Mouse (Mus musculus) cerebellum, postnatal 25 days (tissue): Measurements from ENCODE around the gene Mdfi.
"Not testable (repeated sequence)": the region's sequence is repeated elsewhere in the genome, so short reads cannot be mapped to it uniquely, and the experiment has no call there.

ENCODE experiments used
- DNase-seq, 2 experiments: peaks; one replicate each; pipeline ENCODE4 v3.0.0; 2021; ENCODE audit warnings: mixed read lengths in 2 of 2

Mdfi gene

DNA sequence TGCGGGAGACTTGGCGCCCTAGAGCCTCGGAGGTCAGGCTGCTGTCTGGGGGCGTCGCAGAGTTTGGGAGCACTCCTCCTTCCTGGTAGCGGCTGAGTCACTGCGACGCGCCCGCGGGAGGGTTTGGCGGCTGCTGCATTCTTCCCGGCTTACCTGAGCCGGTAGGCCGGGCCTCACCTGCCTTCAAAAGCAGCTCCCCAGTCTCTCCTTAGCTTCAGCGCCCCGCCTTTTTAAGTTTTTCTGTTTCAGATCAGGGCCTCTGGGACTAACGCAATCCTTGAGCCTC, at the start of gene Mdfi:
Gene Mdfi, minus strand, starts transcription at position 210 of the 286 bp plus-strand sequence.
- DNase-seq, result no peak

DNA sequence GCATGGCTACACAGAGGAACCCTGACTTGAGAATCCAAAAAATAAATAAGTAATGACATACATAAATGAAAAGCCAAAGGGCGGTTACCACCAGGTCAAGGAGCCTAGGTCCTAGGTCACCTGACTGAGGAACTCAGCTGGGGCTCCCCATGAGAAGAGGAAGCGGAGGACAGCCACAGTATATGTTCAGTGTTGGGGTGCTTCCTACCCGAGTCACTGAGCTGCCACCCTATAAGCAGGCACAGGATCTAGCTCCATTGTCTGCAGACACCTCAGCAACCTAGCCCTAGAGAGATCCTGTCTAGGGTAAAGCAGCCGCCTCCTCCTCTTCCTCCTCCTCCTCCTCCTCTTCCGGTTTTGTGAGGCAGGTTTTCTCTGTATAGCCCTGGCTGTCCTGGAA, 48.6 kb upstream of the Mdfi start:
- DNase-seq, result no peak

DNA sequence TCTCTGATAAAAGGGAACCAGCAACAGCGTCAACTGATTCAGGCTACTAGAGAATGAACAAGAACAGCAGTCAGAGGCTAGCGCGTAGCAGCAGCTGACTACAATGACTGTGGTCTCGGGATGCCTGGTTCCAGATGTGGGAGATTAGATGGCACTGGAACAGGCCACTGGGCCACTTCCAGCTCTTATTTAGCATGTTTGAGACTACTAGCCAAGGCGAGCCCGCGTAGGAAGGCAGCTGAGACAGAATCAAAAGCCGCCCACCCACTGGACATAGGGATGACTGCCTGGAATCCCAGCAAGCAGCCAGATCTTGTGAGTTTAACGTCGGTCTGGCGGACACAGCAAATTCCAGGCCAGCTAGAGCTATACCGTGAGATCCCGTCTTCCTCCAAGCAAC, 46.8 kb upstream of the Mdfi start:
- DNase-seq, result no peak

DNA sequence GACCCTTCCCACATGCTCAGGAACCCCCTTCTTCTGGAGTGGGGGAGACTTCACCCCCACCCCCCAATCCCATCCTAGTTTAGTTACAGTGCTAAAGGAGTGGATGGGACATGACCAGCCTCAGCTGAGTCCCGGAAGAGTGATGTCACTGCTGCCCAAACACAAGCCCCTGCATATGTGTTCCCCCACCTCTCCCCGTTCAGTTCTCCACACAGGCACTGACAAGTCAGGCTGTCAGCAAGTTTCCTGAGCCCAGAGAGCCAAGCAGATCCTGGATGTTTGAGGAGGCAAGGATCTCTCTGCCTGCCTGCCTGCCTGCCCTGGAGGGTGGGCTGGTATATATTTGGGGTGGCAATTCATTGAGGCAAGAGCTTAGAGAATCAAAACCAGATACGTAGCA, 44.7 kb upstream of the Mdfi start:
- DNase-seq, result no peak

DNA sequence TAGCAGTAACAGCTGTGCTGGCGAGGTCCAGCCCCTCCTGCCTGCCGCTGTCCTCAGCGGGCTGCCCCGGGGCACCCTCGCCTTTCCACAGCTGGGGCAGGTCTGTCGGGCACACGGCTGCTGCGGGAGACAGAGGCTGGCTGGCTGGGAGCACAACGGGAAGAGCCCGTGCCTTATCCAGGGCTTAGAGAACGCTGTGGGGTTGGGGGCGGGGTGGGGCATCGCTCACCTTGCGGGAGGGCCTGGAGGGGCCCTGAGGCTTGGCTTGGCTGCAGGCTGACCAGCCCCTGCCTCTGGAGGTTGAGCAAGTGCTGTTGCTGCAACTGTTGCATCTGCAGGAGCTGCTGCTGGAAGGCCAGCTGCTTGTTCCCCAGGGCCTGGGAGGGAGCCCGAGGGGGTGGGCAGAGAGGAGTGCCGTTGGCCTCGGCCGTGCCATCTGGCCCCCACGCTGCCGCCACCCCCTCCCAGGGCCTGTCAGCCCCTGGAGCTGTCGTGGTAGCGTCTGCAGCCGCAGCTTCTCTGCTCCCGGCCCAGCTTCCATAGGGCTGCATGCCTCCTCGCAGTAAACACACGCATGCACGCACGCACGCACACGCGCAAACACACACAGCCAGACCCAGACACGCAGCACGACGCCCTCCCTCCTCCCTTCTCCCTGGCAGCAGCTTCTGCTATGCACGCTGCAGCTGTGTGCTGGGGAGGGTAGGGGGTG, 44.0 kb upstream of the Mdfi start:
- DNase-seq, result peak; percentile 65 to 74

DNA sequence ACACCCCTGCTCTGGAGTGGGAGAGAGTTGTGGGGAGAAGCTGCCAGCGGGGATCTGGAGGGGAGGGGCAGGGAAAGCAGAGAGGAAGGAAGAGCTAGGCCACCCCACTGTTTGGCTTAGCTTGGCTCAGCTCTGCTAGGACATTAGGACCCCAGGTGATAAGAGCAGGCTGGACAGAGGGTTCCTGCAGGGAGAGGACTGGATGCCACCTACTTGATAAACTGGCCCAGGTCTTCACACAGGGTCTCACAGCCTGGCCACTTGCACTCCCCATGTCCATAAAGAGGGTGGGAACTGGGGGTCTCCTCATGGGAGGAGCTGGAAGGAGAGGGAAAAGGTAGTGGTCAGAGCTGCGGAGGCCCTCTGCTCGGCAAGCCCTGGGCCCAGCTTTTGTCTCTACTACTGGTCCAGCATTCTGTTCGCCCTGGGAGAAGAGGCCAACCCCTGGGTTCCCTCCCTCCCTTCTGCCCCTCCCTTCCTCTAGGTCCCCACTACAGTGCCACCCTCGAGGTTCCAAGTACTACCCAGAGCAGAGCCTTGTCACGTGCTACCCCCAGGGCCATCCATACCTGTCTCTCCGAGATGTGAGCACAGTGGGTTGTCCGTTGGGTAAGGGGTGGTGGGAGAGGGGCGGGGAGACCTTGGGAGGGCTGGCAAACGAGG, 43.4 kb upstream of the Mdfi start:
- no peak for DNase-seq

DNA sequence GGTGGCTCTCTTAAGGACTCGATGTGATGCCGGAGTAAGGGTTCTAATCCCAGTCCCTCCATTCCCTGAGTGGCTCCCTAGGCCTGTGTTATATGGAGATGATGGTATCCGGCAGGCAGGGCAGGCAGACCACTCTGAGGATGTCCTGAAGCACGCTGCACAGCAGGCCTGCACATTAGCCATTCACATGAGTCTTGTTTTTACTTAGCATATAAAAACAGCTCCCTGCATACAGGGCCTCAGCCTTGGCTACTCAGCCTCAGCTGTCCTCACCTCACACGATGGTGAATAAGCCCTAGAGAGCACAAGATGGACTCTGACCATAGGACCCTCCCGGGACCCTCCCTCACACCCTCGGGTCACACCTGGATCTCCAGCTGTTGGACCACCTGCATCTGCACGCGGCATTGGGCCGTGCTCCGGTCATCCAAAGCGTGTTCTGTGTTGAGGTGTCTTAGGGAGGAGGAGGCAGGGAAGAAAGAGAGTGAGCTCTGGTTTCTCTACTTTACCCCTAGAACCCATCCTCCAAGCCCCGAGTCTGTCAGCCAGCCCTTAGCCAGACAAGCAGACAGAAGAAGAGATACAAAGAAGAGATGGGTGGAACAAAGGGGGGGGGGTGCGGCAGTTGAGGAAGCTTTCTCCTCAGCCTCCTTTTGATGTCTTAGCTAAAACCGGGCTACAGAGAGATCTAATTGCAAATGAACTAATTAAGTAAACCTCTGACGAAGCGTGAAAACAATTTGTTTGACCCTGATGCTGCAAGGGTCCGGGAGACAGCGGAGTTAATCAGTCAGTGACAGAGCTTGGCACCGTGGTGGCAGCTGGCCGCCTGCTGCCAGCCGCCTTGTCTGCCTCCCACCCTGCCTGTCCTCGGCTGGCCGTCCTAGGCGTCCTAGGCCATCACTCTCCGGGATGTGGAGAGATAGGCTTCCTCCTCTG, 42.6 kb upstream of the Mdfi start:
- DNase-seq, result no peak

DNA sequence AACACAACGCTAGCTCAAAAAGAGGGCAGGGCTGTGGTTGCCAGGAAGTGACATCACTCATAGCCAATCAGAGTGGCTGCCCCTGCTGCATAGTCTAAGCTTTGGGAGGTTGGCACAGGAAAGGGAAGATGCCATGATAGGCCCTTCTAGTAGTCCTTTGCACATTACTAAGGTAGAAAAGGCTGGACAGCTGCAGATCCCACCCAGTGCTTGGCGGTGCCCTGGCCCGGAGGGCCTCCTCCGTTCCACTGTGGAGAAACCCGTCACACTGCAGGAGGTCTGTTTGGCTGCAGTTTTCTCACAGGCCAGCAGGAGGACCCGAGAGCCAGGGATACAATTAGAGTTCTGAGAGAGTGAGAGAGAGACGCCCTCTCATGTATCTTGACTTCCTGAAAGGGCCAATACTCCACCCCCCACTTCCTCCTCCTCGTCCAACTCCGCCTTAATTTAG, 38.9 kb upstream of the Mdfi start:
- peak; percentile 84 to 86 for DNase-seq

DNA sequence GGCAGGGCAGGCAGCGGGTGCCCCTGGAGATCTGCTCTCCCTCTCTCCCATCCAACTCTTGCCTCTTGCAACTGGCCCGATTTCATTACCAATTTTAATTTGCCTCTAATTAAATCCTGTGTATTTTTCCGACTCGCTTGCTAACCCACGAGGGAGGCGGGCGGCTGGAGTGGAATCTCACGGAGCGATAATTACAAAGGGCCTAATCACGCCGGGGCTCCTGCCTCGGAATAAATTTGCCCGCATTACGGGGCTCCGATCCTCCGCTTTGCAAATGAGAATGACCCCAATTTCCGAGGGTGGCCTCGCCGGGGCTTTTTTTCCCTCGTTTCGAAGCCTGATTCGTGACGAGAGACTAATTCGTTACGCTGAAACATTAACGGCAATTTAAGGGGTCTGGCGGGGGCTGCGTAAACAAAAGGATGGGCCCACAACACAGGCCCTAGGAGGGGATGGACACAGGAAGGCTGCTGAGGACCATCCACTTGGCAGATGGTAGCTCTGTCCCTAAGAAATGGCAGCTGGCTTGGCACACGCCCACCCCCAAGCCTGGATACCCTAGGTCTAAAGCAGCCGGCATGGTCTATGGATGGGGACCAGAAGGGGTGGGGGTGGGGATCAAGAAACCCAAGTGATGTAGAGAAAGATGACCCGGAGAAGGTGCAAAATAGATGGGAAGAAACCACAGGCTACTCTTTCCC, 38.0 kb upstream of the Mdfi start:
- no peak for DNase-seq

DNA sequence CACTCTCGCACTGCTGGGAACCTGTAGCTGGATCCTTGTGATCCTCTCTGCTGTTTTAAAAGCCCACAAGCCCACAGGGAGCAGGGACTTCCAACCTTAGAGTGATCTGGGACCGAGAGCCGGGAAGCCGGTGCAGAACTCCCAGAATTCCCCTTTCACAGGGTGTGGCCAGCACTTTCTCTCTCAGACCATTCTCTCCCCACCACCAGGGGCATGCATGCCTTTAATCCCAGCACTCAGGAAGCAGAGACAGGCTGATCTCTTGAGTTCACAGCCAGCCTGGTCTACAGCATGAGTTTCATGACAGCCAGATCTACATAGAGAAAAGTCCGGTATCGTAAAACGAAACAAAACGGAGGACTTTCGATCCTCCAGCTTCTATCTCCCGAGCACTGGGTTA, 35.4 kb upstream of the Mdfi start:
- no peak for DNase-seq

DNA sequence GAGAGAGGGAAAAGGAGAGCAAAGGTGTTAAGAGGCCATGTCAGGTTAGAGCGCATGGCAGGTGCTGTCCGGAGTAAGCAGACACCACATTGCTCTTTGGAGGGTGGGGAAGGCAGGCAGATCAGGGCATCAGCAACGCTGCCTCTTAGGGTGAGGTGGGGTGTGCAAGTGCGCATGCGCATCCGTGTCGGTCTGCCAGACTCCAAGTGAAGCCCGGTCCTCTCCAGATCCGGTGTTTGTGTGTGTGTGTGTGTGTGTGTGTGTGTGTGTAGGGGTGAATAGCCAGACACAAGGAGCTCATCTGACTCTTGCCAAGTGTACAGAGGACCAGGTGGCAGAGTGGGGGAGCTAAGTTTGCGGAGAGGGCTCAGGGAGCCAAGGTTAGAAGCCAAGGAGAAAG, 31.5 kb upstream of the Mdfi start:
- peak; percentile 64 to 78 for DNase-seq

DNA sequence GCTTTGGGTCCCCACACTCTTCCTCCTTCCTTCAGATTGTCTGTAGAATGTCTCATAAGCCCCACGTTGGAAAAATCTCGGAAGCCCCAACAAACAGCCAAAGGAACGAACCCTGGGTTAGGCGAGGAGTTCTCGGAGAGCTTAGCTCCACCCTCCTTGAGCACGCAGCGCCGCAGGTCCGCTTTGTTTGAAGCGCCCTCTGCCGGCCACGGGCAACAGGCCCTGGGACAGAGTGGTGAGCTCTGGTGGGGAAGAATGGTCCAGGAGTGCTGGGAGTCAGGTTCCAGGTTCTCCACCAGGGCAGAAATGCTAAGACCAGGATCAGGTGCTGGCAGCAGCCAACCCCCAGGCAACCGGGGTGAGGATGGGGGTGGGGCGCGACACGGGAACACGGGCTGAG, 30.0 kb upstream of the Mdfi start:
- DNase-seq, result peak; percentile 88 to 93

DNA sequence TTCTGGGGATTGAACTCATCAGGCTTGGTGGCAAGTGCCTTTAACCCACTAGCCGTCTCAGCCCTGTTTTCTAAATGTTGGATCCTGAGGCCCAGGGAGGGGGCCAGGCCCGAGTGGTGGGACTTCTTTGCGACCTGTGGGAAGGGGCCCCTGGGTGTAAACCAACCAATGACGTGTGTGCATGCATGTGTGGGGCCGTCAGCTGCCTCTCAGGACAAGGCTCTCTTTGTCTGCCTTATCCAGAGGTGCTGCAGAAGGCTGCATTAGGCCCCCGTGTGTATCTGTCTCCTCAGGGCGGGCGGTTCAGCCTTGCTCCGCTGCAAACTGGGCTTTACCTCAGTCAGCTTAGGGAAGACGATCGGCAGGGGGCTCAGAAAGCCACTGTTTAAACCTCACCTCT, 28.9 kb upstream of the Mdfi start:
- no peak for DNase-seq

DNA sequence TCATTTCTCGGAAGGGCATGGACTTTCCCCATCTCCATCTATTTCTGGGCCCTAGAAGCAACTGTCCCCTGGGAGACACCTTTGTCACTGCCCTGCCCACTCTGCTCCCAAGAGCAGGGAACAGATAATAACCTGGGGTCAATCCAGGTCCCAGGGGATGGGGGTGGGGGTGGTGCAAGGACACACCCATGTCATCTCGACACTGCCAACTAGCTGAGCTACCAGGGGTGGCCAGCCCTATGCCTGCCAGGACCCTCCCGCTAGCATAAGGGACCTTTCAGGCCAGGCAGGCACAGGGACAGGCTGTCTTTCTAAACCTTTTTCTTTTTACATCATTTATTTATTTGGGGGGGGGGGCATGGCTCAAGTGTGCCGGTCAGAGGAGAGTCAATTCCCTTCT, 28.5 kb upstream of the Mdfi start:
- no peak for DNase-seq

DNA sequence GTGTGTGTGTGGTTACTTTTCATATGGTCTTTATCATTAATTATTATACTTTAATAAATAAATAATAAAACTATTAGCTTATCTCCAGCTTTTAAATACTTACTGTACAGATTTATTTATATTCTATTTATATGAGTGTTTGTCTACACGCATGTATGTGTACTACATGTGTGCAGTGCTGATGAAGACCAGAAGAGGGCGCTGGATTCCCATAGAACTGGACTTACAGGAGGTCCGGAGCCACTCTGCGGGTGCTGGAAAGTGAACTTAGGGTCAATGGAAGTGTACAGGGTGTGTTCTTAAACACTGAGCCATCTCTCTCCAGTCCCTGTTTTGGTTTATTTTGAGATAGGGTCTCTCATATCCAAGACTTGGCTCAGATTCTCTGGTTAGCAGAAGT, 21.1 kb upstream of the Mdfi start:
- no peak for DNase-seq

DNA sequence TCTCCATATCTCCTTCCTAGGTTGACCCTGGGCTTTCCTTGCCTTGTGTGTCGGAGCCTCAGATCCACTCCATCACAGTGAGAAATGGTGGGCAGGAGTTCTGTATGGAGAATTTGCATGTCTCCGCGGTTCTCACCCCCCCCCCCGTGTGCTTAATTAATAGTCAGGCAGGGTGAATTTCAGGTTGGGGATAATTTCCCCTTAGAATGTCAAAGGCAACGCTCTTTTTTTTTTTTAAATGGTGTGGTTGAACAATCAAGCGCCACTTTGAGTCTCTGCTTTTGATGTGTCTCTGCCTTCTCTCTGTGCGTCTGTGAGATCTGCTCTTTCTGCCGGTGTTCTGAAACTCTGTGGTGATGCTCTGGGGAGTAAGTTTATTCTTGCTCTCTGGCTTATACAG, 20.4 kb upstream of the Mdfi start:
- no peak for DNase-seq

DNA sequence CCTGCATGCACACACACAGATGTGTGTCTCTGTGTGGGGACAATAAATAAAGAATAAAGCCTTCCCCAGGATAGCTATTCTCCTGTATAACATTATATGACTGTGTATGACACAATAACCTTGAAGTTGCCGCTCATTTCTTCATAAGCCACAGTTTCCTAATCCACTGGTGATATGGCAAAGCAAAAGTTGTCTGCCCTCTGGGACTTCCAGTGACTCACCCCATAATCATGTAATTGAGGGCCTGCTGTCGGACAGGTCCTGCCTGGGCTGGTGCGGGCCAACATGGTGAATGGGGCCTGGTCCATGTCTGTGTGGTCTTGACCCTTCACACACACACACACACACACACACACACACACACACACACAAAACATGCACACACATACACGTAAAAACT, 19.3 kb upstream of the Mdfi start:
- no peak for DNase-seq

DNA sequence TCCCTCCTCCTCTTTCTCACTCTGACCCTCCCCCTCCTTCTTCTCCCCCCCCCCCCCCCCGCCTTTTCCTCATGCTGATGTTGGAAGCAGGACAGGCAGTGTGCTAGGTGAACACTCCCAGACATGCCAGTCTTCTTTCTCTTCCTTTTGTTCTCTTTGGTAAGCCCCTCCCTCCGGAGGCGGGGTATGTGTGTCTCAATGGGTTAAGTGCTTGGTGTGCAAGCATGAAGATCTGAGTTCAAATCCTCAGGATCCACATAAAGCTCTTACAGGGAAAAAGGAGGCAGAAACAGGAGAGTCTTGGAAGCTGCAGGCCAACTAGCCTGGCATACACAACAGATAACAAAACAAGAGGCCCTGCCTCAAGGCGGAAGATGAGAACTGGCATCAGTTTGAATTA, 18.8 kb upstream of the Mdfi start:
- DNase-seq, result no peak

DNA sequence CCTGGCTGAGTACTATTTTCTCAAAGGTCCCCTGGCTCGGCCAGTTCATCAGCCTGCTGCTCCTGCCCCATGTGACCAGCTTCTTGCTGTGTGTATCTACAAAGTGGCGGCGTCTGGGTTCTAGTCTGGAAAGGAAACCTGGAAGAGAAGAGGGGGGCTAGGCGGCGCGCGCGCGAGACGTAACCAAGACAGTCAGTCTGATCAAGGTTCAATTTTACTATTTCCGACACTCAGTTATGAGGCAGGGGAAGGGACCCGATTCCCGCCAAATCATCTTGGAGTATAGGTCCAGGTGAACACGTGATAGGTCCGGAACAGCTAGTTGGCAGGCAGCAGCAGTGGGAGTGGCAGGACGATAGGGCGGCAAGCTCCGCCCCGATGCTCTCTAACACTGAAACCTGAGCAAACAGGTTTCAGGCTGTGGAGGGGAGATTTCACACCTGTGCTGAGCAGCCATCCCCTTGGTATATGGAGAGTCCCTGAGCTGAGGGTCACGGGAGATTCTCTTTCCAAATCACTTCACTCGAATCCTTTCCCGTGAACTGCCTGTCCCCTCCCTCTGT, 17.4 kb upstream of the Mdfi start:
- DNase-seq, result not testable (repeated sequence)

DNA sequence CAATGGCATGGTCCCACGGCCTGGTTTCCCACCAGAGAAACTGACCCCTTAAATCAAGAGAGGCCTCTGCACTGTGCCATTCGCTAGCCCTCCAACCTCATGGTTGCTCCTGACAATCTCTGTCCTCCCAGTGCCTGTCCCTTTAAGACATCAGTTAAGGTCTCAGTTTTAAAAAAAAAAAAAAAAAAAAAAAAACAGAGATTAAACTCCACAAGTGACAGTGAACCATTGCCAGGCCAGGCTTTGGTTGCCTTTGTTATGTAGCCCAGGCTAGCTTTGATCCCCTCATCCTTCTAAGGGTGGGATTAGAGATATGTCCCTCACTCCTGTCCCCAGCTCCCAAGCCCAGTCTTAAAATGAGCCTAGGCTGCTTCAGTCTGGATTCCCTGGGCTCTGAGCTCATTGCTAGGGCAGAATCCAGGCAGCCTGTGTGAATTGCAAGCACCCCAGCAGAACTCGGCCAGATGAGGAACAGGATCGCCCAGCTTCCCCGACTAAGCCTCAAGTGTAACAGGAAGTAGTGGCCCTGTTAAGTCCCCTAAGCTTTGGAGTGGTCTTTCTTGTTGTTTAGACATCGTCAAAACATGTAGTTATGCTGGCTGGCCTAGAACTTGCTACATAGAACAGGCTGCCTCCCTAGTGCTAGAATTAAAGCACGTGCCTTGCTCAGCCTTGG, 16.3 kb upstream of the Mdfi start:
- no peak for DNase-seq

DNA sequence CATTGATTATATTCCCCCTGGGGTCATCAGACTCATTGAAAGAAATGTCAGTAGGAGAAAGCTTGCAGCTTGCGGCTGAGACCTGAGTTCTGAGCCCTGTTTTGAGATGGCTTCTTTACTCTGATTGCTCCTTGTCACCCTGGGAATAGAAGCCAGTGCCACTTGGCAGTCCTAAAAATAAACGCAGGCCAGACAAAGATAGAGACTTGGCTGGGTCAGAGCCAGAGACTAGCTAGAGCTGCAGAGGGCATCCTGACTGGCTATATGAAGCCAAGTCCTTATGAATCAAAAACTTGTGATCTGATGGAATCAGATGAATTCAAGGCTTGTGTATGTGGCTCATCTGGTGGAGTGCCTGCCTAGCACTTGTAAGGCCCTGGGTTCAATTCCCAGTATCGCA, 15.5 kb upstream of the Mdfi start:
- peak; percentile 40 to 67 for DNase-seq

DNA sequence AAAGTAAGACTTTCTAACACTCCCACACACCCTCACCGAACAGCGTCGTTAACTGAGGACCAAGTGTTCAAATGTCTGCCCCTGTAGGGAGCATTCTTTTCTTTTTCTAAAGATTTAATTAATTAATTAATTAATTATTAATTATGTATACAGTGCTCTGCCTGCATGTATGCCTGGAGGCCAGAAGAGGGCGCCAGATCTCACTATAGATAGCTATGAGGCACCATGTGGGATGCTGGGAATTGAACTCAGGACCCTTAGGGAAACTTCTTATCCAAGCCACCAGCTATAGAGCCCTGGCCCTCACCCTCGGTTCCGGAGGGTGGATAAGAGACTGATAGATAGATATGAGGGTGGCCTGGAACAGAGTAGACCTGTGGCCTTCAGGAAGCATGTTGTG, 13.5 kb upstream of the Mdfi start:
- DNase-seq, result no peak
